Mouse (Mus musculus) R1 (cell line): ENCODE measurements at regions not wholly inside any gene's neighbourhood (a gene's known extent, or its start where the extent isn't known, plus 50 kb on each side); places are given as distances from the start of the nearest gene placed in this dataset.
A peak's percentile ranks its signal among the peaks of the same experiment; 100 is the strongest.

Experiments
- DNase-seq: peaks from one replicate; pipeline ENCODE4 v3.0.0-alpha.2; 2018; ENCODE audit warnings: low read depth, low spot score

- DNase-seq: no peak
These were observed 225.9 kb upstream of the Tbc1d5 start for GRCm38 (mm10) chr17:51405059-51405458.

DNA sequence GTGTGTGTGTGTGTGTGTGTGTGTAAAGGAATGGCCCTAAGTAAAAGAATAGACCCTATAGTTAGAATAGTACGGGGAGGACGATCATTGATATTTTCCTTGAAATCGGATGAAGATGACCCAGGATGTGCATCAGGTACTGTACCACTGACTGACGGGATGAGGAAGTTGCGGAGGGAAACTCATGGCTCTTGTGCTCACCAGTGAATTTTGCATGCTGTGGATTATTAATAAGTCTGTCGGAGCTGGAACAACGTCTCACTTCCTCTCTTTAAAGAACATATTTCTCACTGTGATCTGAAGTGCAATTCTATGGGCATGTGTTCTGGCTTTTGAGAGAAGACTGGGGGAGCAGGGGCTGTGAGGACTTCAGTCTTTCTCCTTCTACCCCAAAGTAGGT is 218.8 kb upstream of the Tbc1d5 start:
- DNase-seq: no peak

- peak; percentile 63 for DNase-seq
These were observed 214.6 kb upstream of the Tbc1d5 start for GRCm38 (mm10) chr17:51393771-51394221.

- DNase-seq: no peak
These were observed 212.7 kb upstream of the Tbc1d5 start for GRCm38 (mm10) chr17:51391871-51392270.

GRCm38 (mm10) chr17:51382552-51382951 is 203.4 kb upstream of the Tbc1d5 start:
- DNase-seq: peak; percentile 59

DNA sequence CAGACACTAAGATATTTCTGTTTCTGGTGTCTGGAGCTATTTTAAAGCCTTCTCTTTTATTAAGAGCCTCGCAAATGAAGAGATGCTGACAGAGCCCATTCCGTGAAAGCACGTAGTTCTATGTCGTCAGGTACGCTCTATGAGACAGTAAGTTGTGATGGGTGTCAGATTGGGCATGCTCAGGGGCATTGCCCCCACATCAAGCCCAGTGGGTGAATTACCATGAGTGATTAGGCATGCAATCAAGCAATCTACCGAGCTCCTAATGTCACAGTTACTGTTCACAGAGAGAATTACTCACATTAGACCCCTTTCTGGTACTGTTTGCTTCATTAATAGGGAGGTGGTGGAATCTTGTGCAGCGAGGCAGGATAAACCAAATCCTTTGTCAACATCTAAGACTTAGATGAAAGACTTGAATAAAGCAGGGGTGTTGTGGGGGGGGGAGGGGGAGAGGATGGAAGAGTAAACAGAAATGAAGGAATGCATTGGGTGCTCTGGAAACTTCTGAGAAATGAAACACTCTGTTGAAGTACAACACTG is 192.9 kb upstream of the Tbc1d5 start:
- no peak for DNase-seq

- DNase-seq: no peak
These were observed 191.8 kb upstream of the Tbc1d5 start for GRCm38 (mm10) chr17:51370990-51371389.

DNA sequence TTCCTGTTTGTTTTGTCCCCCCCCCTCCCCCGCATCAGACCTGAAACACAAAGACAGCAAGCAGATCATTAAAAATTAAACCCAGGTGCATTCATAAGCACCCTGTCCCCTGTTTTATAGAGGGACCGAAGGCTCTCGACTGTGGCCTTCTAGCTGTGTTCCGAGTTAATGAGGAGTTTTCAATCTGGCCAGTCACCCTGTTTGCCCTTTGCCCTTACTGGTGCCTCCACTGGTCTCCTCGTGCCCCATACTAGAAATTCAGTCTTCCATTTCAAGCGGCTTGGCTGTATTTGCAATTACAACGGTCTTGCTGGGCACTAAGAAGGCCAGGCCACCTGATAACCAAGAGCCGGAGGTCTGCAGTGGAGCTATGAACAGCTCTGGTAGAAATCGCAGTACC is 190.9 kb upstream of the Tbc1d5 start:
- no peak for DNase-seq

DNA sequence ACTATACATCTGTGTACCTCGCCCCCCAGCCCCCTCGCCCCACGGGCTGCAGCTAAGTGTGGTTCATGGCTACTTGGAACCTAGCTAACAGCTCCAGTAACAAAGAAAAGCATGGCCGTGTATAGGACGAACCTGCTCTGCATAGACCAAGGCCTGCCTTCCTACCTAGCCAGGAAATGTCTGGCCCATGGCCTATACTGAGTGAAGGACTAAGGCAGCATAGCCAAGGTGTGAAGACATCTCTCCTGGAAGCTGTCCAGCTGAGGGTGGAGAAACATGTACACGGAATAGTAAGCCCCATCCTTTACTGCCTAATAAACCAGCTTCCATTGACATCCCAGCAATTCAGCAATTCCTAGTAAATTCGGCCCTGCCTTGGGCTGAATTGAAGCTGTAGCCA is 183.6 kb upstream of the Tbc1d5 start:
- no peak for DNase-seq

- no peak for DNase-seq
These were observed 183.1 kb upstream of the Tbc1d5 start for GRCm38 (mm10) chr17:51362271-51362670.

DNA sequence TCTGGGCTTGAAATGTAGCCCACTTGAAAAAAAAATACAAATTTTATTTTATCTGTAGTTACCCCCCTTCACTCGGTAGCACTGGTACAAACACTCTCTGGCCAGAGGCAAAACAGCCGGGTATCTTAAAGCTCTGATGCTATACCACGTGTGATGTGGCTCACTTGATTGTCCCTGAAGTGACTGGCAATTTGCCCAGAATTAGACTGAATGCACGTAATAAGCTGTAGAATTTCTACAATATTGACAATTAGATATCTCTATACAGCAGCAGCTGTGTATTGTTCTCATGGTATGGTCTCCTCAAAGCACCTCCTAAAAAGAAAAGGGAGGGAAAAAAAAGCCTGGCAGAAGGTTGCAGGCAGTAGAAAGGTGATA is 179.2 kb upstream of the Tbc1d5 start:
- no peak for DNase-seq

DNA sequence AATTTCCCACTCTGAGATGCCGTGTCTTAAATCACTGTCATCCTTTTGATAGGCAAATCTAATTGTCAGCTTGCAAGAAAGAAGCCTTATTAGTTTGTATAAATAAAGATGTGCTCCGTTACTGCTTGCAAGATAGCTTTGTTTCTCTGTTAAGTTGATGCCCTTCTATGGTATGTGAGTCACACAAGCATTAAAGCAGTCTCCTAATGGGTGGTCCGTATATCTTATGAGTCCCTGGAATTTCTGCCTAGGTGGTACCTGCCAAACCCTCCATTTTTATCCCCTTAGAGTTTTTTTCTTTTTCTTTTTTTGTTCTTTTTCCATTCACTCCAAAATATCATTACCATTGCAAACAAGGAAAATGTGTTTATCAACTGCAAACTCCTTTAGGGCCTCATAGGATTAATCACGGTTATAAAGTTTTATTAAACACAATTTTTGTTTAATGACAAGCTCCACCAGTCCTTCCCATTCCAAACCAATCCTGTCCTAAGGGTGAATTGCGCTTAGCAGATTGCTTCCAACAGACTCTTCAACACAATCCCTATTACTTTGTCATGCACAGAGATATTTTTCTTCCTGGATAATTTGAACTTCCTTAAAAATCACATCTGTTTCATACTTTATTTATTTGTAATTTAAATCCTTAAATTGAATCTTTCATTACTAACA is 178.7 kb upstream of the Tbc1d5 start:
- DNase-seq: no peak

DNA sequence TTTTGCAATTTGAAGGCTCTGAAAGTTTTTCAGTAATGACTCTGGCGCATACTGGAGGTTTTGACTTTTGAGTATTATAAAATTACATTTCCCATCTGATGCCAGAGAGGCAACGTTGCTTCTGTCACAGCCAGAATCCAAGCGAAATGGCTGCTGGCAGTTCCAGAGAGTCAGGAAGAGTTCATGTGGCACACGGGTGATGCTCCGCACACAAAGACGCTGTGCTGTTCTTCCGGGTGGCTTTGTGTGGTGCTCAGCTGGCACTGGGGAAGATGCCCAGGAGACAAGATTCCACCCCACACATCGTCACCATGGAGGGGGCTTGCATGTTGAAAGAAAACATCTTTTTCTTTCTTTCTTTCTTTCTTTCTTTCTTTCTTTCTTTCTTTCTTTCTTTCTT is 177.3 kb upstream of the Tbc1d5 start:
- no peak for DNase-seq

DNA sequence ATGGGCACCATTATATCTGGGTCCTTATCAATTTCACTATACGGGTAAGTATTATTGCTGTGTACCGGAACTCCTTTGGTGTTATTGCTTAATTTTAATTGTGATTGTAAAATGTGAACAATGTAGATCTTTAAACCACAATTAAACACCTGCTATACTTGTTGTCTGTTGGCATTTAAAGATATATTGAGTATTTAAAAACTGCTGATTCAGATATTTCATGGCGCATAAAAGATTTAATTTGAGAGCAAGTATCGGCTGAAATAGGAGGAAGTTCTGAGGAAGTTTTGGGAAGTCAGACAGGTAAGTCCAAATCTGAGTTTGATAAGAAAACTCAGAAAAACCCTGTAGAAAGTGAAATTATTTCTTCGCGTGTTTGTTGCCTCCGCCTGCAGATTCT is 142.7 kb upstream of the Tbc1d5 start:
- DNase-seq: no peak

DNA sequence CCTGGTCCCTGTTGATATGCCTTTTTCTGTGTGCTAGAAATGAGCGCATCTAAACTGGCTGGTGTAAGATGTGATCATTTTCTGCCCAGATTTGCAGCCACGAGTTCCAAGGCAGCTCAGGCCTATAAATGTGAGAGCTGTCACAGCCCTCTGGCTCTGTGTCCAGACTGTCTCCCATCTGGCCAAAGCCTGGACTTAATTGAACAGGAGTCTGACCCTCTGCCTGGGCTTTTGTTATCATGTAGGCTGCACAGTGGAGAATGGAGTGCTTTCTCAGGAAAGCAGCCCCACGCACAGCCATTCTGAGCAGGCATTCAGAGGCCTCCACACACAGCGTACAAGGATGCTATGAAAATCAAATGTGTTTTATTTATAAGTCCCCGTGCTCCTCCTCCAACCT is 141.9 kb upstream of the Tbc1d5 start:
- DNase-seq: no peak

- peak; percentile 43 for DNase-seq
These were observed 125.8 kb upstream of the Tbc1d5 start for GRCm38 (mm10) chr17:51304964-51305363.

DNA sequence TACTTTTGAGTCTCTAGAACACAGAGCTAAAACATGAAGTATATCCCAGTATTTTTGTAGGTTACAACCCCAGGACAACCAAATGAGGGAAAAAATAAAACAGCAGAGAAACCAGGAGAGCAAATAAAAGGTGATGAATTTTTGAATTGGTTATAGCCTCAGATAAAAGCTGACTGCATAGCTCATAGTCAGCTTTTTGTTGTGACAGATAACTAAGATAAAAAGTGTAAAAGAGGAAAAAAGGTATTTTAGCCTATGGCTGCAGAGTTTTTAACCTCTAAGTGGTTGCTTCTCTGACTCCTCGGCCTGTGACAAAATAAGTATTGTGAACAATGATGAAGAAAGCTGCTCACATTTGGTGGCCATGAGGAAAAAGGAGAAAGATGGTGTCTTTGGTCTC is 111.6 kb upstream of the Tbc1d5 start:
- DNase-seq: no peak

- no peak for DNase-seq
These were observed 109.6 kb upstream of the Tbc1d5 start for GRCm38 (mm10) chr17:51288751-51289150.

DNA sequence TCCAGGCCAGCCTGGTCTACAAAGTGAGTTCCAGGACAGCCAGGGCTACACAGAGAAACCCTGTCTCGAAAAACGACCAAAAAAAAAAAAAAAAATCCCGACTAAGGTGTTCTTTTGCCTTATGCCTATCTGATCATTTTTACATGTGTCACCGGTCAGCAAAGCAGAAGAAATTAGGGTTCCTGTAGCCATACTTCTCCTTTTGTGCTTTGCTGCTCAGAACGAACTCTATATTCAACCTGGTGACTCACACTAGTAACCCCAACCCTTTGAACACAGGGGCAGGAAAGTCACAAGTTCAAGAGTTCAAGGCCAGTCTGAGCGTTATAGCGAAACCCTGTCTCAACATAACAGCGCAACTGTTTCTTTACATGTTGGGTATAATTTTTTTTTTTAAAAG is 108.7 kb upstream of the Tbc1d5 start:
- no peak for DNase-seq

DNA sequence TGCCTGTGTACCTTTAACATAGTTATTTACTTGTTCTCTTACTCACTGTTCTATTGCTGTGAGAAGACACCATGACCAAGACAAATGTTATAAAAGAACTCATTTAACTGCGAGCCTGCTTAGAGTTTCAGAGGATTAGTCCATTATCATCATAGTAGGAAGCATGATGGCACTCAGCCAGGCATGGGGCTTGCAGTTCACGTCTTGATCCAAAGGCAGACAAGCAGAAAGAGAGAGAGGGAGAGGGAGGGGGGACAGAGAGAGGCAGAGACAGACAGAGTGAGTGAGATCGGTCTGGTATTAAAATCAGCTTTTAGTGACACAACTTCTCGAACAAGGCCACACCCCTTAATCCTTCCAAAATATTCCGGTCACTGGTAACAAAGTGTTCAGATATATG is 106.2 kb upstream of the Tbc1d5 start:
- no peak for DNase-seq

GRCm38 (mm10) chr17:51278771-51279170 is 99.6 kb upstream of the Tbc1d5 start:
- no peak for DNase-seq

- DNase-seq: no peak
These were observed 98.9 kb upstream of the Tbc1d5 start for GRCm38 (mm10) chr17:51278094-51278493.

DNA sequence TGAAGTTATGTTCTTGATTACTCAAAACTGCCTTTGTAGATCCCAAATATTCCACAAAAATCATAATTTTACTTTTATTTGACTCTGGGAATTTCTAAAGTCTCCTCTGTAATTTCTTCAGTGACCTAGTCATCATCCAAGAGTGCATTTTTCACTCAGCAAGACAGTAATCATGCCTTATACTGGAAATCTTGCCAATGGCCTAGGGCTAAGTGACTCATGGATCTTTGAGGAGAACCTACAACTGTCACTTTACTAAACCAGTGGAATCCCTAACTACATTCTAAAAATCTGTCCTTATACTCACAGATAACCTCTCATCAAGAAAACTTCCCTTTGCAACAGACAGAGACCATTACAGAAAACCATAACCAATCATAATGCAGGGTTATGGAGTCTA is 98.0 kb upstream of the Tbc1d5 start:
- no peak for DNase-seq

DNA sequence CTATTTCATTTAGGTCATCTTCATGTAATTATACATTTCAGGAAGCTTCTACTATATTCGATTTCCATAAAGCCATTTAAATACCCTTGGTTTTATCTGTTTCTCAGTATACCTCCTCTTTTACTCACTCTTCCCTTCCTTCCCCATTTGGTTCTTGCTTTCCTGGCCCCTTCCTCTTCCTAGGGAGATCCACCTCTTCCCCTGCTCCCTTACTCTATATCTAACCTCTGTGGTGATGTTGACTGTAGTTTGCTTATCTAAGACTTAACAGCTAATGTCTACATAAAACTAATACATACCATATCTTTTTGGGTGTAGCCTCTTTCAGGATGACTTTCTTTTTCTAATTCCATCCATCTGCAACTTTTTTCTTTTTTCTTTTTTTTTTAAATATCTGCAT is 92.9 kb upstream of the Tbc1d5 start:
- DNase-seq: no peak
